Comparison of ENCODE assay signal across 22 mouse cellular contexts in genomic region chr2:72152746-72153145, GRCm38 (mm10).
DNase-seq lines count a peak whose midpoint lies in the region; ATAC-seq and TF ChIP-seq lines count a peak whose summit lies in the region.
"Had no signal": no experiment of that assay in that cellular context is flagged by ENCODE, and none has a peak within 500 bp of the region (broad histone marks: within the 10 kb centered on the region; RNA-seq: fewer than 3 reads in every experiment).

No protein-coding gene starts in this region.

- H3K4me2 ChIP-seq in heart, embryonic 12.5 days = no peak overlapping the region
- H3K4me2 ChIP-seq in liver, postnatal 0 days (ENCODE audit: low read depth, low read length) = no peak overlapping the region
- H3K4me2 ChIP-seq: embryonic facial prominence, embryonic 13.5 days; embryonic facial prominence, embryonic 15.5 days; forebrain, embryonic 12.5 days had no signal

- no peaks in the 10 kb centered on the region for H3K79me2 ChIP-seq in liver, adult 2 months (ENCODE audit: control insufficient read depth, insufficient read depth, low read length)

- WGBS in heart, embryonic 12.5 days = 88% methylated on average over 2 of the region's 2 CpGs
- WGBS in heart, embryonic 10.5 days = 89% methylated on average over 2 of the region's 2 CpGs
- WGBS in liver, adult 2 months = 29% methylated on average over 2 of the region's 2 CpGs
- 69% methylated on average over 2 of the region's 2 CpGs for WGBS in liver, postnatal 0 days (ENCODE audit: insufficient replicate concordance)

- H3K36me3 ChIP-seq in heart, embryonic 12.5 days = no peaks in the 10 kb centered on the region
- no peaks in the 10 kb centered on the region for H3K36me3 ChIP-seq in heart, embryonic 10.5 days
- no peaks in the 10 kb centered on the region for H3K36me3 ChIP-seq in liver, adult 2 months (ENCODE audit: control insufficient read depth, insufficient read depth, low read length)
- H3K36me3 ChIP-seq in liver, postnatal 0 days (replicated peaks; ENCODE audit: insufficient read depth, low read length) = no peaks in the 10 kb centered on the region
- H3K36me3 ChIP-seq: embryonic facial prominence, embryonic 13.5 days; embryonic facial prominence, embryonic 15.5 days; forebrain, embryonic 10.5 days; forebrain, embryonic 12.5 days had no signal

- no peak for TF ChIP-seq CTCF in liver, adult 2 months (IDR thresholded peaks at IDR 0.05; ENCODE audit: low read depth, low read length)
- no peak for TF ChIP-seq CTCF in liver, postnatal 0 days (IDR thresholded peaks at IDR 0.05; ENCODE audit: low read depth)

- no peak; the same call in 1 of the 2 replicates for ATAC-seq in heart, embryonic 12.5 days (ENCODE audit: insufficient number of reproducible peaks, low FRiP score)
- no peak for ATAC-seq in liver, postnatal 0 days
- ATAC-seq: forebrain, embryonic 14.5 days; forebrain, embryonic 16.5 days had no signal

- TF ChIP-seq EP300 in liver, postnatal 0 days (IDR thresholded peaks at IDR 0.05; ENCODE audit: low read depth) = no peak

- no peak for DNase-seq in heart, embryonic 10.5 days (ENCODE audit: low spot score)
- DNase-seq in liver, adult 2 months (ENCODE audit: extremely low read depth, low read depth, low spot score) = peak; percentile 68
- no peak for DNase-seq in liver, postnatal 0 days
- DNase-seq in urinary bladder, postnatal 14 days (ENCODE audit: low spot score) = no peak
- DNase-seq: adrenal gland, adult 2 months; adrenal gland, postnatal 10 days; adrenal gland, postnatal 25 days; cerebellum, adult 11 months; cerebellum, adult 18-20 months; cerebellum, adult 8-10 months; cerebellum, adult 9-11 months; cerebellum, postnatal 14 days; cerebellum, postnatal 36 days; embryo, embryonic 11 days had no signal

- H3K27me3 ChIP-seq in heart, embryonic 12.5 days (replicated peaks) = no peaks in the 10 kb centered on the region
- no peaks in the 10 kb centered on the region for H3K27me3 ChIP-seq in heart, embryonic 10.5 days (ENCODE audit: insufficient read depth, poor library complexity, severe bottlenecking)
- no peaks in the 10 kb centered on the region for H3K27me3 ChIP-seq in liver, adult 2 months (ENCODE audit: control insufficient read depth, insufficient read depth, low read length)
- H3K27me3 ChIP-seq in liver, postnatal 0 days (ENCODE audit: insufficient read depth, low read length) = no peaks in the 10 kb centered on the region
- H3K27me3 ChIP-seq: embryonic facial prominence, embryonic 13.5 days; embryonic facial prominence, embryonic 15.5 days; forebrain, embryonic 12.5 days had no signal

- no peak overlapping the region for H3K9ac ChIP-seq in heart, embryonic 12.5 days
- H3K9ac ChIP-seq in liver, adult 2 months (ENCODE audit: low read depth, low read length) = peak overlapping the region; percentile 44; the same call in 1 of the 2 replicates
- no peak overlapping the region for H3K9ac ChIP-seq in liver, postnatal 0 days (replicated peaks)
- H3K9ac ChIP-seq: embryonic facial prominence, embryonic 13.5 days; embryonic facial prominence, embryonic 15.5 days; forebrain, embryonic 12.5 days had no signal

- peak overlapping the region; percentile 27; the same call in 1 of the 2 replicates for H3K27ac ChIP-seq in heart, embryonic 12.5 days (ENCODE audit: poor library complexity, severe bottlenecking)
- H3K27ac ChIP-seq in heart, embryonic 10.5 days = no peak overlapping the region
- peak overlapping the region; percentile 80 for H3K27ac ChIP-seq in liver, adult 2 months (replicated peaks; ENCODE audit: insufficient read depth, low read depth, low read length)
- H3K27ac ChIP-seq in liver, postnatal 0 days (ENCODE audit: low read depth) = no peak overlapping the region
- H3K27ac ChIP-seq: embryonic facial prominence, embryonic 13.5 days; embryonic facial prominence, embryonic 15.5 days; forebrain, embryonic 10.5 days; forebrain, embryonic 12.5 days had no signal

- peaks cover 41% of the 10 kb centered on the region for H3K4me1 ChIP-seq in heart, embryonic 12.5 days (replicated peaks)
- peaks cover 16% of the 10 kb centered on the region for H3K4me1 ChIP-seq in heart, embryonic 10.5 days
- H3K4me1 ChIP-seq in liver, adult 2 months (ENCODE audit: control insufficient read depth, insufficient read depth, low read length) = peaks cover 27% of the 10 kb centered on the region
- peaks cover 15% of the 10 kb centered on the region; the same call in 1 of the 2 replicates for H3K4me1 ChIP-seq in liver, postnatal 0 days (ENCODE audit: insufficient read depth)

- no peak overlapping the region for H3K4me3 ChIP-seq in heart, embryonic 12.5 days
- no peak overlapping the region for H3K4me3 ChIP-seq in heart, embryonic 10.5 days
- no peak overlapping the region for H3K4me3 ChIP-seq in liver, adult 2 months (ENCODE audit: insufficient read depth, low read depth, low read length)
- H3K4me3 ChIP-seq in liver, postnatal 0 days (ENCODE audit: low read depth, low read length) = no peak overlapping the region
- H3K4me3 ChIP-seq: embryonic facial prominence, embryonic 13.5 days; embryonic facial prominence, embryonic 15.5 days; erythroblast, embryonic 14.5 days; forebrain, embryonic 10.5 days; forebrain, embryonic 12.5 days had no signal

- TF ChIP-seq POLR2A in liver, adult 2 months (IDR thresholded peaks at IDR 0.05; ENCODE audit: extremely low read depth, insufficient read depth, low read length) = no peak

- H3K9me3 ChIP-seq in heart, embryonic 12.5 days (replicated peaks) = no peaks in the 10 kb centered on the region
- no peaks in the 10 kb centered on the region for H3K9me3 ChIP-seq in heart, embryonic 10.5 days
- no peaks in the 10 kb centered on the region for H3K9me3 ChIP-seq in liver, postnatal 0 days (ENCODE audit: low read length)
- H3K9me3 ChIP-seq: embryonic facial prominence, embryonic 13.5 days; embryonic facial prominence, embryonic 15.5 days; forebrain, embryonic 10.5 days; forebrain, embryonic 12.5 days had no signal

Comparison
In these comparisons a context has a peak if more than half of its experiments do, and no peak if none do; other contexts are left out.
1. H3K27ac ChIP-seq: peak in heart, embryonic 12.5 days (single experiment) and liver, adult 2 months (single experiment); none in heart, embryonic 10.5 days (single experiment) and liver, postnatal 0 days (single experiment).